Mouse (Mus musculus) monocyte, adult 2 months (primary cell): ENCODE data around the gene Sh3rf1.

Source experiments
- DNase-seq, 2 experiments: peaks; one replicate each; pipeline ENCODE4 v3.0.0; 2022; ENCODE audit warnings: low spot score in 2 of 2, low read depth in 1 of 2

Sh3rf1 gene

GRCm38 (mm10) chr8:61261374-61261773, 37.7 kb downstream of the Sh3rf1 start:
- no peak for DNase-seq

- DNase-seq: no peak
Observed at GRCm38 (mm10) chr8:61263691-61264090, 40.0 kb downstream of the Sh3rf1 start.

- DNase-seq: no peak
Observed at GRCm38 (mm10) chr8:61264881-61265280, 41.2 kb downstream of the Sh3rf1 start.

GRCm38 (mm10) chr8:61265390-61265789, 41.7 kb downstream of the Sh3rf1 start:
- no peak for DNase-seq

- no peak for DNase-seq
Observed at GRCm38 (mm10) chr8:61267061-61267460, 43.4 kb downstream of the Sh3rf1 start.

GRCm38 (mm10) chr8:61267692-61268091, 44.0 kb downstream of the Sh3rf1 start:
- no peak for DNase-seq

- no peak for DNase-seq
Observed at GRCm38 (mm10) chr8:61268233-61268916, 44.7 kb downstream of the Sh3rf1 start.

GRCm38 (mm10) chr8:61270016-61270415, 46.3 kb downstream of the Sh3rf1 start:
- DNase-seq: no peak

- no peak for DNase-seq
Observed at GRCm38 (mm10) chr8:61270541-61270940, 46.9 kb downstream of the Sh3rf1 start.

GRCm38 (mm10) chr8:61270961-61271360, 47.3 kb downstream of the Sh3rf1 start:
- no peak for DNase-seq

- DNase-seq: no peak
Observed at GRCm38 (mm10) chr8:61272838-61273237, 49.2 kb downstream of the Sh3rf1 start.

- DNase-seq: no peak
Observed at GRCm38 (mm10) chr8:61273307-61274221, 49.9 kb downstream of the Sh3rf1 start.

- DNase-seq: no peak
Observed at GRCm38 (mm10) chr8:61274602-61275462, 51.2 kb downstream of the Sh3rf1 start.

GRCm38 (mm10) chr8:61275463-61276356, 52.0 kb downstream of the Sh3rf1 start:
- no peak for DNase-seq

GRCm38 (mm10) chr8:61276397-61276796, 52.7 kb downstream of the Sh3rf1 start:
- no peak for DNase-seq

GRCm38 (mm10) chr8:61279030-61279429, 55.4 kb downstream of the Sh3rf1 start:
- DNase-seq: no peak

- no peak for DNase-seq
Observed at GRCm38 (mm10) chr8:61282303-61283168, 58.9 kb downstream of the Sh3rf1 start.

- DNase-seq: no peak
Observed at GRCm38 (mm10) chr8:61283169-61284081, 59.8 kb downstream of the Sh3rf1 start.
